Mouse (Mus musculus): Measurements from ENCODE around the gene Sap30bp. TPM values are rescaled to one million over a fixed set of nuclear protein-coding genes. Genes with fewer than 3 reads are reported as not detected.

The Sap30bp gene
- polyA plus RNA-seq, 1 experiment from 2014 or later = 55.3 TPM

DNA sequence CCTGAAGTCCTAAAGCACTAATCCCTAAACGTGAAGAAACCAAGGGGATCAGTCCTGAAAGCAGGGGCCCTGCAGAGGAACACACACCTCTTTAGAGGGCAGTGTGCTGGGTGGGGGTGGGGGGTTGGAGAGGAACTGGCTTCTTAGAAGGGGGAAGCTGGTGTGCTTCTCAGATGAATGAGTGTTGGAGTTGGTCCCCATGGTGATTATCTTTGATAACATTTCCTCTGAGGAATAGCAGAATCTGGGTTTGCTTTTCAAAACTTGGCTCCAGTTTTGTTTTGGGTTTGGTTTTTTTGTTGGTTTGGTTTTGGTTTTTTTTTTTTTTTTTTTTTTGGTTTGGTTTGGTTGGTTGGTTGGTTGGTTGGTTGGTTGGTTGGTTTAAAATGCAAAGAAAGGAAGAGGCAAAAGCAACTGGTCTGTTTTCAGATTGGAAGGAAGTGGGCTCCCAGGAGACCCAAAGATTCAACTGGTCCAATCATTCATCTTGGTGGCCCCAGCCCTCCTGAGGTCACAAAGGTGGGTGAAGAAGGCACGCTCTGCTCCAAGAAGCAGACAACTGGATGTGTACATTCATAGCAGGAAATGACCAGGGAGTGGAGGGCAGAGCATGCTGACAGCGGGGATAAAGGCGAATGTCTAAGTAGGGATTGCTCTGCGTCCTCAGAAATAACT, 35.8 kb downstream of the Sap30bp start:
- Histone ChIP-seq H3K27me3 (peaks cover 21% of the 10 kb centered on the region), H3K4me1 (replicated peaks) (peaks cover 3% of the 10 kb centered on the region; the same call in 1 of the 2 replicates), H3K36me3 (peaks cover 33% of the 10 kb centered on the region), H3K9me3 (no peaks in the 10 kb centered on the region), H3K9ac (no peak overlapping the region), H3K27ac (no peak overlapping the region), H3K4me2 (no peak overlapping the region), H3K4me3 (no peak overlapping the region)
- ATAC-seq (ENCODE audit: low FRiP score) = no peak
- WGBS = 71% methylated on average over 5 of the region's 5 CpGs

- no peak for ATAC-seq (ENCODE audit: low FRiP score)
- whole genome bisulfite sequencing = 66% methylated on average over 15 of the region's 15 CpGs
- H3K27me3 ChIP-seq = peaks cover 34% of the 10 kb centered on the region
- peaks cover 20% of the 10 kb centered on the region for H3K36me3 ChIP-seq
- no peak overlapping the region for H3K4me3 ChIP-seq
- no peaks in the 10 kb centered on the region for H3K9me3 ChIP-seq
- no peak overlapping the region for H3K4me2 ChIP-seq
- no peak overlapping the region for H3K27ac ChIP-seq
- H3K9ac ChIP-seq = peak overlapping the region; percentile 19; the same call in 1 of the 2 replicates
- H3K4me1 ChIP-seq (replicated peaks) = peaks cover 13% of the 10 kb centered on the region
These were observed 37.1 kb downstream of the Sap30bp start for GRCm38 (mm10) chr11:115970006-115970673.

DNA sequence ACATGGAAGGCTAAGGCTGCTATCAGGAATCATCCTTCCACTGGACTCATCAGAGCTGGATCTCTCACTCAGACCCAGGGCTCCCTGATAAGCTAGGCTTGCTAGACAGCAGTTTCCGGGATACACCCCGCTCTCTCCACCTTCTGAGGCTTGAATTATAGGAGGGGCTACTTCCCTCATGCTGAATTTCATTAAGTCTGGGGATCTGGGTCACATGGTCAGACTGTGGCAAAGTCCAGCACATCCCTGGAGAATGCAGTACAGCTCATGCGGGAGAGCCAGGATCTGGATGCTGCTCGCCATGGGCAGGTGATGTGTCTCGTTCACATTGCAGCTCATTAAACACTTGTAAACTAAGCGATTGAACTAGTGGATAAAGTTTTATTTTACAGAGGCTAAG, 37.9 kb downstream of the Sap30bp start:
- Histone ChIP-seq H3K4me3 (no peak overlapping the region), H3K27ac (no peak overlapping the region), H3K36me3 (peaks cover 11% of the 10 kb centered on the region), H3K4me1 (replicated peaks) (peaks cover 20% of the 10 kb centered on the region), H3K9me3 (no peaks in the 10 kb centered on the region), H3K9ac (no peak overlapping the region), H3K4me2 (no peak overlapping the region), H3K27me3 (peaks cover 42% of the 10 kb centered on the region)
- 65% methylated on average over 6 of the region's 6 CpGs for WGBS
- ATAC-seq (ENCODE audit: low FRiP score) = no peak

DNA sequence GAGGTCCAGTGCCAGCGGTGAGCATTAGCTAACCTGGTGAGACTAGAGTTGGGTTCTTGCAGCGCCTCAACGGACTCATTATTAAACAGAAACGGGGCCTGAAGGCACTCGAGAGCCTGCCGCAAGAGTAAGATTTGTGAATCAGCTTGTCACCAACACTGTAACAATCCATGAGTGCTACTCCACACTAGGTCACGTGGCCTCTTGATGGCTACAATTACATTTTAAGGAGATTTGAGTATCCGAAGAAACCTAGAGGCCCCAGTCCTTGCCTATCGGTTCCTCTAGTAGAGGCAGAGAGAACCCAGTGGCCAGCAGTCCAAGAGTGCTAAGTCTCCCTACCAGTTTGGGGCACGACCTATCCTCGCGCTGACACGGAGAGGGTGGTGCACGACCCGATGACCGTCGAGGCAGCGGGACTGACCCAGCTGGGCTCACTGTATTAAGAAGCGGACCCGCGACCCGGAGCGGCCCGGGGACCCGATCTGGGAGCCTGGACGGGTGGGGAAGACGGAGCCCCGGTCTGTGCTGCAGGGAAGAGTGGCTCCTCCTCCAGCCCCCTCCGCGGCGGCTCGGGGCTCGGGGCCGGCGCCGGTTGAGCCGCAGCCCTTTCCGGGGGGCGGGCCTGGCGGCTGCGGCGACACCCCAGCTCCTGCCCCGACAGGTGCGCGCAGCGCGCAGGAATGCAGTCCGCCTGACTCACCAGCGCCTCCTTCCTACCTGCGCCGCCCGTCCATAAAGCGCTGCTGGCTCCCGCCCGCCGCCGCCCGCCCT, 41.4 kb downstream of the Sap30bp start, which contains the start of gene Itgb4:
Itgb4 (plus strand) TSS at position 401 of the 774 bp plus-strand sequence.
- ATAC-seq (ENCODE audit: low FRiP score) = peak; percentile 17; the same call in 1 of the 2 replicates
- WGBS = 12% methylated on average over 44 of the region's 58 CpGs
- H3K4me3 ChIP-seq = peak within 1 kb of the TSS; percentile 44
- no peaks in the 10 kb centered on the region for H3K9me3 ChIP-seq
- H3K4me2 ChIP-seq = peak within 1 kb of the TSS; percentile 65
- no peaks in the 10 kb centered on the region for H3K36me3 ChIP-seq
- peaks cover 20% of the 10 kb centered on the region for H3K4me1 ChIP-seq (replicated peaks)
- H3K9ac ChIP-seq = peak within 1 kb of the TSS; percentile 64
- H3K27me3 ChIP-seq = peaks cover 74% of the 10 kb centered on the region
- 0 out of 2 replicates have a peak within 1 kb of the TSS, but pooled peaks have one; percentile 18 for H3K27ac ChIP-seq

DNA sequence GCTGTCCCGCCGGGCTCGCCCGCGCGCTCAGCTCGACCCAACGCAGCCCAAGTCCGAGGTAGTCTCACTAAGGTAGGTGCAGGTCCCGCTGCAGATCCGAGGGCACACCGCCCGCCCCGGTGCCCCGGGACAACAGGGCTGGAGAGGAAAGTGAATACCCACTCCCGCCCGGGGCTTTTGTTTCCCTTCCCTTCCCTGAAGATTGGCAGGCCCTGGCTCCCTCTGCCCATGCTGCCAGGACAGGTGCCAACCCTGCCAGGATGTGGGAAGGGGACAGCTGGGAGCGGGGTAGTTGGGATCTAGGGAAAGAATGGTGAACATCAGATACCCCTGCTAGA, 42.0 kb downstream of the Sap30bp start:
- Histone ChIP-seq H3K36me3 (no peaks in the 10 kb centered on the region), H3K9me3 (no peaks in the 10 kb centered on the region), H3K27me3 (peaks cover 74% of the 10 kb centered on the region), H3K27ac (0 out of 2 replicates have a peak overlapping the region, but pooled peaks have one; percentile 18), H3K4me1 (replicated peaks) (peaks cover 20% of the 10 kb centered on the region), H3K9ac (peak overlapping the region; percentile 64), H3K4me2 (peak overlapping the region; percentile 65), H3K4me3 (peak overlapping the region; percentile 44)
- peak; percentile 46; the same call in 1 of the 2 replicates for ATAC-seq (ENCODE audit: low FRiP score)
- 2% methylated on average over 18 of the region's 18 CpGs for WGBS

- ATAC-seq (ENCODE audit: low FRiP score) = no peak
- Histone ChIP-seq H3K36me3 (no peaks in the 10 kb centered on the region), H3K4me2 (peak overlapping the region; percentile 65), H3K4me3 (peak overlapping the region; percentile 44), H3K27me3 (peaks cover 74% of the 10 kb centered on the region), H3K4me1 (replicated peaks) (peaks cover 17% of the 10 kb centered on the region), H3K9ac (peak overlapping the region; percentile 64; the same call in 1 of the 2 replicates), H3K9me3 (no peaks in the 10 kb centered on the region), H3K27ac (no peak overlapping the region; the same call in 1 of the 2 replicates)
- WGBS = 33% methylated on average over 12 of the region's 12 CpGs
These were observed 42.5 kb downstream of the Sap30bp start for GRCm38 (mm10) chr11:115975544-115975943.

GRCm38 (mm10) chr11:115982472-115982871, 49.4 kb downstream of the Sap30bp start:
- H3K4me3 ChIP-seq = no peak overlapping the region
- no peak overlapping the region for H3K9ac ChIP-seq
- no peak for ATAC-seq (ENCODE audit: low FRiP score)
- no peaks in the 10 kb centered on the region for H3K9me3 ChIP-seq
- H3K4me1 ChIP-seq (replicated peaks) = no peaks in the 10 kb centered on the region
- 94% methylated on average over 15 of the region's 15 CpGs for WGBS
- H3K4me2 ChIP-seq = no peak overlapping the region
- H3K27me3 ChIP-seq = peaks cover 29% of the 10 kb centered on the region
- no peak overlapping the region for H3K27ac ChIP-seq
- H3K36me3 ChIP-seq = no peaks in the 10 kb centered on the region

DNA sequence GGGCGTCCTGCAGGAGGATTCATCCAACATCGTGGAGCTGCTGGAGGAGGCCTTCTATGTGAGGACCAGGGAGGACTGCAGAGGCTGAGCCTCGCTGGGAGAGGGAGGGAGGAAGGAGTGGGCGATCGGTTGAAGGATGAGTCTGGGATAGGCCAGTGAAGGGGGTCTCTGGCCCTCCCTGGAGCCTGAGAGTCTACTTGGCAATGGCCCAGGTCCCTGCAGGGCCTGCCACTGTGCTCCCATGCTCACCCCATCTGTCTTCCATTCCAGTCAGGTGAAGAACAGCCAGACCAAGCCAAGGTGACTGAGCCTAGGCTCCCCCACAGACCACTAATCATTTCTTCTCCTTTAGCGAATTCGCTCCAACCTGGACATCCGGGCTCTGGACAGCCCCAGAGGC, 50.2 kb downstream of the Sap30bp start:
- ATAC-seq (ENCODE audit: low FRiP score) = no peak
- WGBS = 88% methylated on average over 8 of the region's 8 CpGs
- Histone ChIP-seq H3K27me3 (peaks cover 21% of the 10 kb centered on the region), H3K4me2 (no peak overlapping the region), H3K4me3 (no peak overlapping the region), H3K9me3 (no peaks in the 10 kb centered on the region), H3K9ac (no peak overlapping the region), H3K36me3 (no peaks in the 10 kb centered on the region), H3K4me1 (replicated peaks) (no peaks in the 10 kb centered on the region), H3K27ac (no peak overlapping the region)

DNA sequence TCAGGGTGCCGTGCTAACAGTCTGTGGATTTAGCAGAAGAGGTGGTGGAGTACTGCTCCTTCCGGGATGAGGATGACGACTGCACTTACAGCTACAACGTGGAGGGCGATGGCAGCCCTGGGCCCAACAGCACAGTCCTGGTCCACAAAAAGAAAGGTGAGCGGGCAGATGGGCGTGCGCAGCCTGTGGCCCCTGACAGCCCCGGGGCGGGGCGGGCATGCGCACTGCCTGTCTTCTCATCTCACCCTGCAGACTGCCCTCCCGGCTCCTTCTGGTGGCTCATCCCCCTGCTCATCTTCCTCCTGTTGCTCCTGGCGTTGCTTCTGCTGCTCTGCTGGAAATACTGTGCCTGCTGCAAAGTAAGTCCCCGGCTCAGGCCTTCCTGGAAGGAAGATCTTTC, 56.6 kb downstream of the Sap30bp start:
- no peak for ATAC-seq (ENCODE audit: low FRiP score)
- Histone ChIP-seq H3K36me3 (no peaks in the 10 kb centered on the region), H3K9ac (no peak overlapping the region; the same call in 1 of the 2 replicates), H3K4me2 (no peak overlapping the region), H3K27me3 (peaks cover 35% of the 10 kb centered on the region), H3K27ac (no peak overlapping the region), H3K4me3 (no peak overlapping the region), H3K9me3 (no peaks in the 10 kb centered on the region), H3K4me1 (replicated peaks) (no peaks in the 10 kb centered on the region)
- WGBS = 35% methylated on average over 15 of the region's 15 CpGs

GRCm38 (mm10) chr11:115992098-115992497, 59.0 kb downstream of the Sap30bp start:
- Histone ChIP-seq H3K27ac (no peak overlapping the region), H3K4me1 (replicated peaks) (no peaks in the 10 kb centered on the region), H3K36me3 (no peaks in the 10 kb centered on the region), H3K27me3 (peaks cover 27% of the 10 kb centered on the region), H3K9ac (no peak overlapping the region), H3K4me3 (no peak overlapping the region), H3K9me3 (no peaks in the 10 kb centered on the region), H3K4me2 (no peak overlapping the region)
- no peak for ATAC-seq (ENCODE audit: low FRiP score)
- WGBS = 79% methylated on average over 4 of the region's 4 CpGs

- Histone ChIP-seq H3K4me3 (no peak overlapping the region), H3K36me3 (no peaks in the 10 kb centered on the region), H3K9ac (no peak overlapping the region), H3K4me2 (no peak overlapping the region), H3K27me3 (peaks cover 24% of the 10 kb centered on the region), H3K9me3 (no peaks in the 10 kb centered on the region), H3K4me1 (replicated peaks) (peaks cover 1% of the 10 kb centered on the region; the same call in 1 of the 2 replicates), H3K27ac (no peak overlapping the region)
- WGBS = 91% methylated on average over 3 of the region's 3 CpGs
- ATAC-seq (ENCODE audit: low FRiP score) = no peak
These were observed 62.2 kb downstream of the Sap30bp start for GRCm38 (mm10) chr11:115995256-115995655.

- ATAC-seq (ENCODE audit: low FRiP score) = no peak
- H3K4me3 ChIP-seq = no peak overlapping the region
- H3K4me1 ChIP-seq (replicated peaks) = peaks cover 5% of the 10 kb centered on the region; the same call in 1 of the 2 replicates
- no peak overlapping the region for H3K4me2 ChIP-seq
- 73% methylated on average over 4 of the region's 4 CpGs for WGBS
- H3K9me3 ChIP-seq = no peaks in the 10 kb centered on the region
- no peak overlapping the region for H3K9ac ChIP-seq
- no peaks in the 10 kb centered on the region for H3K36me3 ChIP-seq
- H3K27ac ChIP-seq = no peak overlapping the region
- H3K27me3 ChIP-seq = peaks cover 17% of the 10 kb centered on the region
These were observed 64.0 kb downstream of the Sap30bp start for GRCm38 (mm10) chr11:115997047-115997446.

Measured in hindbrain, embryonic 13.5 days (tissue).